Mouse (Mus musculus) stomach, postnatal 0 days (tissue): ENCODE measurements around the gene Stk10. TPM values are rescaled to one million over a fixed set of nuclear protein-coding genes. Genes with fewer than 3 reads are reported as not detected.

Experiments used
- ATAC-seq: fragments of 200-750 bp; cut with Nextera tagmentation; 2 replicates; pipeline ENCODE4 v1.8.0; 2017; ENCODE audit not compliant: low FRiP score, low TSS enrichment
- DNase-seq: peaks from one replicate; pipeline ENCODE4 v3.0.0-alpha.2; 2016; ENCODE audit warnings: low spot score
- H3K27ac ChIP-seq: fragments of 300-500 bp; sonication (generic); replicated peaks from 2 replicates; pipeline ENCODE4 v1.5.1; 2014; ENCODE audit warnings: mild to moderate bottlenecking, control low read depth
- H3K27me3 ChIP-seq: fragments of 300-500 bp; sonication (generic); 2 replicates; pipeline ENCODE4 v1.6.1; 2014; ENCODE audit warnings: low read length; ENCODE audit not compliant: control insufficient read depth, insufficient read depth
- H3K36me3 ChIP-seq: fragments of 300-500 bp; sonication (generic); 2 replicates; pipeline ENCODE4 v1.6.1; 2014; ENCODE audit warnings: low read length, mixed read lengths; ENCODE audit not compliant: control insufficient read depth, insufficient read depth
- H3K4me1 ChIP-seq: fragments of 300-500 bp; sonication (generic); replicated peaks from 2 replicates; pipeline ENCODE4 v1.6.1; 2014; ENCODE audit warnings: antibody characterized with exemption; ENCODE audit not compliant: control insufficient read depth, insufficient read depth
- H3K4me2 ChIP-seq: fragments of 300-500 bp; sonication (generic); replicated peaks from 2 replicates; pipeline ENCODE4 v1.6.1; 2014; ENCODE audit warnings: low read depth, mild to moderate bottlenecking, control low read depth, moderate library complexity
- H3K4me3 ChIP-seq: fragments of 300-500 bp; sonication (generic); 2 replicates; pipeline ENCODE4 v1.5.1; 2014; ENCODE audit warnings: low read depth, low read length, control low read depth
- H3K9ac ChIP-seq: fragments of 300-500 bp; sonication (generic); 2 replicates; pipeline ENCODE4 v1.6.1; 2014; ENCODE audit warnings: mild to moderate bottlenecking, low read length, control low read depth, mixed read lengths
- H3K9me3 ChIP-seq: fragments of 300-500 bp; sonication (generic); 2 replicates; pipeline ENCODE4 v1.6.1; 2016; ENCODE audit warnings: low read length; ENCODE audit not compliant: control insufficient read depth
- CTCF ChIP-seq: IDR thresholded peaks from 2 replicates; pipeline ENCODE4 v1.5.1; 2016; ENCODE audit warnings: antibody characterized with exemption, low read depth, mild to moderate bottlenecking, moderate library complexity
- EP300 ChIP-seq: optimal IDR thresholded peaks from 2 replicates; pipeline ENCODE3; 2016; ENCODE audit warnings: antibody characterized with exemption
- WGBS: fragments of 180-500 bp; shearing (Covaris S2); extraction: QIAGEN DNeasy Blood & Tissue Kit; methylation state at CpG from one replicate; pipeline ENCODE4 v1.1.7; 2014; 5-methylcytosine and 5-hydroxymethylcytosine counted together
- polyA plus RNA-seq: library from polyadenylated mRNA; unstranded; fragments of >200 nt; fragmentation: Nextera tagmentation; extraction: Ambion mirVana; gene quantifications from 2 replicates; pipeline ENCODE4 v1.2.1, GENCODE M21; 2015

Stk10 gene
- polyA plus RNA-seq, 1 experiment from 2014 or later = 1.1 TPM

DNA sequence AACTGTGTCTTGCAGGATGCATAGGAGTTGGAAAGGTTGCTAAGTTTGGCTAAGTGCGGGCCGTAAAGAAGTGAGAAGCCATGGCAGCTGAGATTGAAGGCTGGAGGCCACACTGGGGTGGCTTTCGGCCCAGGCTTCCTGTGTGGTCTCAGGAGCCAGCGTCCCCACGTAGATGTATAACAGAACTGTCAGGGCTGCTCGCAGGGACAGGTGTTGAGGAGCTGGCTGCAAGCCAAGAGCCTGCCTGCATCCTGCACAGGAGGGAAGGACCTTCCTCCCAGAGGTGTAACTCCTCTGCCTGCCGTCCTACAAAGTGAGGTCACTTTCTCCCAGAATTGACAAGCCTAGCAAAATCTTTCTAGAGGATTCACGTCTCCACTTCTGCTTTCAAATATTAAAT, 25.6 kb downstream of the Stk10 start:
- no peaks in the 10 kb centered on the region for H3K9me3 ChIP-seq
- no peak overlapping the region for H3K4me2 ChIP-seq
- H3K27ac ChIP-seq = no peak overlapping the region
- no peak for DNase-seq
- no peaks in the 10 kb centered on the region for H3K27me3 ChIP-seq
- 23% methylated on average over 8 of the region's 8 CpGs for WGBS
- H3K4me1 ChIP-seq = no peaks in the 10 kb centered on the region
- H3K4me3 ChIP-seq = no peak overlapping the region
- TF ChIP-seq CTCF (no peak), EP300 (no peak)
- no peaks in the 10 kb centered on the region for H3K36me3 ChIP-seq
- no peak overlapping the region for H3K9ac ChIP-seq
- no peak for ATAC-seq

DNA sequence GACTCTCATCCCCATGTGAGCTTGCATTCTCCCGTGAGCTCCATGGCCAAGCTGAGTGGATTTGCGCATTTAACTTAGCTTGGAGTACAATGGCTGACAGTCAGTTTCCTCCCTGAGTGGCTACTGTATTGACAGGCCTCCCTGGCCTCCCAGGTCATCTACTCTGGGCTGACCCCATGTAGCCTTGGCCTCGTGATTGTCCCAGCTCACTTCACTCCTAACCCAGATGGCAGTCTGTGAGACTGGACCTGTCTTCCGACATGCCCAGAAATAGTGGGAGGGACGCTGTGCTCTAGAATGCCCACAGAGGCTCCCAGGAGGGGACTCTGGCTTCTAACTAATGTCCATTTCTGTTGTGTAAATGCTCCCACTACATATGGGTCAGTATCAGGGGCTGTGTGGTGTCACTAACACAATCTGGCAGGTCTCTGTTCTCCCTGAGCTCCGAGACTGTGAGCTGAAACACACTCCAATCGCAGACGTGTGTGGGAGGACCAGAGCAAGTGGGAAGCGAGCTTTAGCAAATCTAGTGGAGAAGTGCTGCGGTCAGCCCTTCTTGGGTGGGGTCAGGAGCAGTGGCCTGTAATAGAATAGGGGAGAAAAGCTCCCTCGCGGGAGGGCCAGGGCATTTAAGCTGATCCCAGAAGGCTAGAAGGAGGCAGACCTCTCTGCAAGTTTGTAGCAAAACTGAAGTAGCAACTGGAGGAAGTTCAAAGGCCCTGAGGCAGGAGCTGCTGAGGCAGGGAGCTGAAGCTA, 27.1 kb downstream of the Stk10 start:
- ATAC-seq = no peak
- H3K27ac ChIP-seq = no peak overlapping the region
- H3K9me3 ChIP-seq = no peaks in the 10 kb centered on the region

DNA sequence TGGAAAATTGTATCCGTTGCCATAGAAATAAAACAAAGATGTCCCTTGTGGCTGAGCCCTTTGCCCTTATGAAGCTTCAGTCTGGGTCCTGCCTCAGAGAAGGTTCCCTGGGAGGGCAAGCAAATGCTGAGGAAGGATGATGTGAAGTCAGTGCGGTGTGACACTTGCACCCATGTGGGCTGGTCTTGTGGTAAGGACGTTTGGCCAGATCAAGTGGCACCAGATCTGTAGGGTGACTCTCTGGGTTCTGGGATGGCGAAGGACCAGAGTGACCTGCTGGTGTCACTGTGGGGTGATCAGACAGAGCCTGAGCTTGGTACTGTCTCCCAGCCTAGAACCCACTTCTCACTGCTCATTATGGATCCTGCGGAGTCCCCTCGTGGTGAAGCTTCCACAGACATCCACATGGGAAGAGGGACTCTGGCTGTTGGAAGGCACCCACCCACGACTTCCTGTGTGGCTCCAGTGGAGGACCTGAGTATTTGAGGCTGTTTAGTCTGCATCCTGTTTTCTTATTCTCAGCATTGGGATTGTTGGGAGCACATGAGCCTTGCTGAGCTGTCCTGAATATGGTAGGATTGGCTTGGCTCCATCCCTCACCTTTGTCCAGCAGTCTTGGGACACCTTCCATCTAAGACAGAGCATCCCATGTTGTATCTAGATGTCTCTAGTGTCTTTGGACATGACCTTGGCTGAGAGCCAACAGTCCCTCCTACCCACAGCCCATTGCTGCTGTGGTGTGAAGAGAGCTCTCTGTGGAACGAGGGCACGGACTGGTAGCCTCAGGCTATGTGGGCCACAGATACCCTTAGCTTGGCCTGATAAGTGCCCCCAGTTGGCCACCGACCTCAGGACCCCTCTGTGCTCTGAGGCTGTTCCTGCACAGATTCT, 28.6 kb downstream of the Stk10 start:
- Histone ChIP-seq H3K27me3 (no peaks in the 10 kb centered on the region), H3K4me3 (no peak overlapping the region), H3K9ac (no peak overlapping the region), H3K4me1 (0 out of 2 replicates have a peak, but pooled peaks cover 2% of the 10 kb centered on the region), H3K9me3 (no peaks in the 10 kb centered on the region), H3K36me3 (no peaks in the 10 kb centered on the region), H3K27ac (no peak overlapping the region), H3K4me2 (no peak overlapping the region)
- TF ChIP-seq CTCF = no peak
- no peak for TF ChIP-seq EP300
- DNase-seq (no peak), ATAC-seq (no peak)
- WGBS = 79% methylated on average over 10 of the region's 10 CpGs

More for the DNA sequence above, 27.1 kb downstream of the Stk10 start:
- WGBS = 84% methylated on average over 12 of the region's 12 CpGs
- no peak overlapping the region for H3K9ac ChIP-seq
- no peaks in the 10 kb centered on the region for H3K4me1 ChIP-seq
- no peak for DNase-seq
- TF ChIP-seq EP300 = no peak
- TF ChIP-seq CTCF = no peak
- H3K4me2 ChIP-seq = no peak overlapping the region
- no peaks in the 10 kb centered on the region for H3K36me3 ChIP-seq
- no peaks in the 10 kb centered on the region for H3K27me3 ChIP-seq
- H3K4me3 ChIP-seq = no peak overlapping the region

DNA sequence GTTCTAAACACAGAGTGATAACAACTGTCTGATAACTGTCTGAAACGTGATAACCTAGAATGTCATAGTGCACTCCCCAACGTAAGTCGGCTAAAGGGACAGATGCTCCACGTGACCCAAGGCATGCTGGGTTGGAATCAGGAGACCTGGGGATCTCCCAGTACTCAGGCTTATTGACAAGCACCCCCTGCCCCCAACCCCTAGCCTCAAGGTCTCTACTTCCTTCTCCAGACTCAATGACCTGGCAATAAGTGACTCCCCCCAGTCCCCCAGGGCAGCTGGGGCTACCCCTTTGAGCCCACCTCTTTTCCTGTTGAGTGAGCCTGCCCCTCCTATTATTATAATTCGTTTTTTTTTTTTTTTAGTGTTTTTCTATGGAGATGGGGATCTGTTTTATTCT, 29.6 kb downstream of the Stk10 start:
- ATAC-seq (no peak), DNase-seq (no peak)
- Histone ChIP-seq H3K4me3 (no peak overlapping the region), H3K4me1 (0 out of 2 replicates have a peak, but pooled peaks cover 4% of the 10 kb centered on the region), H3K27ac (no peak overlapping the region), H3K4me2 (no peak overlapping the region), H3K27me3 (no peaks in the 10 kb centered on the region), H3K9me3 (no peaks in the 10 kb centered on the region), H3K36me3 (no peaks in the 10 kb centered on the region), H3K9ac (no peak overlapping the region)
- TF ChIP-seq CTCF (no peak), EP300 (no peak)
- 83% methylated on average over 5 of the region's 5 CpGs for WGBS

DNA sequence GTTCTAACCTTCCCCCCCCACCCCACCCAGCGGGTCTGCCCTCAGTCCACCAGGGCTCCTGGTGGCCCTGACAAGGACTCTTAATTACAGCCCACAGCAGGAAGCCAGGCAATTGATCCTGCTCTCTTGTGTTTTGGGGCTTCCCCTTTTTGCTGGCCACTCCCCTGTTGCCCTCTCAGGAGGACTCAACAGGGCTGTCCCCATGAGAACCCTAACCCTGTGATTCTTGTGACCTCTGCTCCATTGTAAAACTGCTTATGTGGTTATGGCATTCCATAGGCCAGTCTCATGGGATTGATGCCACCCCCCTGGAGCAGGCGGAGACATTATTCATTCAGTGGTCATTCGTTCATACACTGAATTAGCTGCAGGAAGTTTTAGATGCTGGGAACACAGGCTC, 30.6 kb downstream of the Stk10 start:
- Histone ChIP-seq H3K9ac (no peak overlapping the region), H3K27ac (no peak overlapping the region), H3K27me3 (no peaks in the 10 kb centered on the region), H3K4me1 (0 out of 2 replicates have a peak, but pooled peaks cover 4% of the 10 kb centered on the region), H3K4me3 (no peak overlapping the region), H3K4me2 (no peak overlapping the region), H3K36me3 (no peaks in the 10 kb centered on the region), H3K9me3 (no peaks in the 10 kb centered on the region)
- ATAC-seq = 0 out of 2 replicates have a peak, but pooled peaks have one; percentile 6
- WGBS = 63% methylated on average over 3 of the region's 3 CpGs
- no peak for DNase-seq
- TF ChIP-seq EP300 (no peak), CTCF (no peak)
